Mouse (Mus musculus) heart, embryonic 11.5 days (tissue): ENCODE data around the gene Sorl1. TPM values are rescaled to one million over a fixed set of nuclear protein-coding genes. Genes with fewer than 3 reads are reported as not detected.

Experiments
- ATAC-seq: fragments of 200-750 bp; cut with Nextera tagmentation; replicated peaks from 2 replicates; pipeline ENCODE4 v1.8.0; 2017; ENCODE audit warnings: moderate library complexity; ENCODE audit not compliant: insufficient number of reproducible peaks, low FRiP score, low TSS enrichment
- H3K27ac ChIP-seq: fragments of 300-500 bp; sonication (generic); 2 replicates; pipeline ENCODE4 v1.5.1; 2014; ENCODE audit warnings: mild to moderate bottlenecking, low read depth, low read length
- H3K27me3 ChIP-seq: fragments of 300-500 bp; sonication (generic); 2 replicates; pipeline ENCODE4 v1.6.1; 2014; ENCODE audit warnings: mild to moderate bottlenecking, low read length, mixed read lengths; ENCODE audit not compliant: control insufficient read depth, insufficient read depth
- H3K36me3 ChIP-seq: fragments of 300-500 bp; sonication (generic); 2 replicates; pipeline ENCODE4 v1.6.1; 2014; ENCODE audit warnings: mild to moderate bottlenecking, low read length, moderate library complexity, mixed read lengths; ENCODE audit not compliant: control insufficient read depth, insufficient read depth
- H3K4me1 ChIP-seq: fragments of 300-500 bp; sonication (generic); 2 replicates; pipeline ENCODE4 v1.6.1; 2014; ENCODE audit warnings: low read length; ENCODE audit not compliant: control insufficient read depth, insufficient read depth
- H3K4me2 ChIP-seq: fragments of 300-500 bp; sonication (generic); 2 replicates; pipeline ENCODE4 v1.6.1; 2014; ENCODE audit warnings: mild to moderate bottlenecking, moderate library complexity
- H3K4me3 ChIP-seq: fragments of 300-500 bp; sonication (generic); 2 replicates; pipeline ENCODE4 v1.5.1; 2014; ENCODE audit warnings: low read depth, low read length
- H3K9ac ChIP-seq: fragments of 300-500 bp; sonication (generic); 2 replicates; pipeline ENCODE4 v1.6.1; 2014; ENCODE audit warnings: mild to moderate bottlenecking, low read depth, low read length, moderate library complexity
- H3K9me3 ChIP-seq: fragments of 300-500 bp; sonication (generic); replicated peaks from 2 replicates; pipeline ENCODE4 v1.6.1; 2016; ENCODE audit warnings: low read length; ENCODE audit not compliant: control insufficient read depth
- WGBS: fragments of 180-500 bp; shearing (Covaris S2); extraction: QIAGEN DNeasy Blood & Tissue Kit; methylation state at CpG from one replicate; pipeline ENCODE4 v1.1.7; 2014; ENCODE audit not compliant: insufficient replicate concordance; 5-methylcytosine and 5-hydroxymethylcytosine counted together
- polyA plus RNA-seq: library from polyadenylated mRNA; unstranded; fragments of >200 nt; fragmentation: Nextera tagmentation; extraction: Ambion mirVana; gene quantifications from 2 replicates; pipeline ENCODE4 v1.2.1, GENCODE M21; 2014

Gene Sorl1
- polyA plus RNA-seq, 1 experiment from 2014 or later, result 7.6 TPM

- H3K36me3 ChIP-seq, result no peaks in the 10 kb centered on the region
- peaks cover 3% of the 10 kb centered on the region; the same call in 1 of the 2 replicates for H3K4me1 ChIP-seq
- no peak overlapping the region for H3K9ac ChIP-seq
- no peak overlapping the region for H3K4me2 ChIP-seq
- 51% methylated on average over 6 of the region's 6 CpGs for WGBS
- H3K9me3 ChIP-seq, result no peaks in the 10 kb centered on the region
- peak overlapping the region; percentile 22; the same call in 1 of the 2 replicates for H3K27ac ChIP-seq
- no peak for ATAC-seq
- H3K4me3 ChIP-seq, result no peak overlapping the region
- no peaks in the 10 kb centered on the region for H3K27me3 ChIP-seq
Measured at GRCm38 (mm10) chr9:41922416-41922815, 201.7 kb downstream of the Sorl1 start.

GRCm38 (mm10) chr9:41918657-41919380, 205.3 kb downstream of the Sorl1 start:
- Histone ChIP-seq H3K4me1 (no peaks in the 10 kb centered on the region), H3K9ac (no peak overlapping the region), H3K27me3 (no peaks in the 10 kb centered on the region), H3K36me3 (no peaks in the 10 kb centered on the region), H3K4me3 (no peak overlapping the region), H3K9me3 (0 out of 2 replicates have a peak, but pooled peaks cover 3% of the 10 kb centered on the region), H3K27ac (no peak overlapping the region), H3K4me2 (no peak overlapping the region)
- no peak for ATAC-seq
- 64% methylated on average over 14 of the region's 14 CpGs for WGBS

GRCm38 (mm10) chr9:41918155-41918554, 205.9 kb downstream of the Sorl1 start:
- 0 out of 2 replicates have a peak, but pooled peaks cover 3% of the 10 kb centered on the region for H3K9me3 ChIP-seq
- H3K36me3 ChIP-seq, result no peaks in the 10 kb centered on the region
- 77% methylated on average over 4 of the region's 4 CpGs for WGBS
- H3K9ac ChIP-seq, result no peak overlapping the region
- no peak overlapping the region for H3K4me3 ChIP-seq
- H3K27me3 ChIP-seq, result no peaks in the 10 kb centered on the region
- no peak for ATAC-seq
- no peaks in the 10 kb centered on the region for H3K4me1 ChIP-seq
- no peak overlapping the region for H3K4me2 ChIP-seq
- H3K27ac ChIP-seq, result no peak overlapping the region

GRCm38 (mm10) chr9:41915571-41915970, 208.5 kb downstream of the Sorl1 start:
- no peaks in the 10 kb centered on the region for H3K4me1 ChIP-seq
- H3K27ac ChIP-seq, result no peak overlapping the region
- no peak overlapping the region for H3K4me2 ChIP-seq
- no peak for ATAC-seq
- H3K9me3 ChIP-seq, result 0 out of 2 replicates have a peak, but pooled peaks cover 3% of the 10 kb centered on the region
- H3K9ac ChIP-seq, result no peak overlapping the region
- no peaks in the 10 kb centered on the region for H3K27me3 ChIP-seq
- no peaks in the 10 kb centered on the region for H3K36me3 ChIP-seq
- no peak overlapping the region for H3K4me3 ChIP-seq
- 83% methylated on average over 8 of the region's 8 CpGs for WGBS

Other genes with a start within 250 kb of the Sorl1 start
- gene Sc5d, start 140.0 kb upstream of the Sorl1 start, polyA plus RNA-seq, result 45.5 and 50.0 TPM in 2 replicates